Mouse (Mus musculus): ENCODE results near the gene Sema6c. TPM values are rescaled to one million over a fixed set of nuclear protein-coding genes. Genes with fewer than 3 reads are reported as not detected.

The Sema6c gene
- polyA plus RNA-seq, 1 experiment from 2014 or later, result 1.4 TPM

GRCm38 (mm10) chr3:95141952-95142616 lies 18.2 kb upstream of the Sema6c start, which contains the start of gene Tnfaip8l2:
Gene Tnfaip8l2, minus strand, starts transcription at chr3:95142360.
- DNase-seq (ENCODE audit: low spot score), result peak; percentile 57

GRCm38 (mm10) chr3:95142617-95143011 lies 17.6 kb upstream of the Sema6c start:
- DNase-seq (ENCODE audit: low spot score), result peak; percentile 88

GRCm38 (mm10) chr3:95147924-95148323 lies 12.3 kb upstream of the Sema6c start:
- DNase-seq (ENCODE audit: low spot score), result no peak

GRCm38 (mm10) chr3:95153874-95154273 lies 6.4 kb upstream of the Sema6c start:
- peak; percentile 70 for DNase-seq (ENCODE audit: low spot score)

GRCm38 (mm10) chr3:95159511-95159986 lies 708 bp upstream of the Sema6c start:
- no peak for DNase-seq (ENCODE audit: low spot score)

- DNase-seq (ENCODE audit: low spot score), result no peak
Observed at GRCm38 (mm10) chr3:95161041-95161551, 839 bp downstream of the Sema6c start.

- DNase-seq (ENCODE audit: low spot score), result no peak
Observed at GRCm38 (mm10) chr3:95161618-95162344, 1.5 kb downstream of the Sema6c start.

GRCm38 (mm10) chr3:95162345-95162628 lies 2.0 kb downstream of the Sema6c start:
- DNase-seq (ENCODE audit: low spot score), result no peak

- no peak for DNase-seq (ENCODE audit: low spot score)
Observed at GRCm38 (mm10) chr3:95163419-95164255, 3.4 kb downstream of the Sema6c start.

- no peak for DNase-seq (ENCODE audit: low spot score)
Observed at GRCm38 (mm10) chr3:95164256-95164550, 3.9 kb downstream of the Sema6c start.

- no peak for DNase-seq (ENCODE audit: low spot score)
Observed at GRCm38 (mm10) chr3:95164840-95165239, 4.6 kb downstream of the Sema6c start.

GRCm38 (mm10) chr3:95169996-95170395 lies 9.7 kb downstream of the Sema6c start:
- DNase-seq (ENCODE audit: low spot score), result no peak

GRCm38 (mm10) chr3:95171105-95171504 lies 10.8 kb downstream of the Sema6c start:
- no peak for DNase-seq (ENCODE audit: low spot score)

GRCm38 (mm10) chr3:95172526-95173255 lies 12.4 kb downstream of the Sema6c start:
- no peak for DNase-seq (ENCODE audit: low spot score)

GRCm38 (mm10) chr3:95173256-95173949 lies 13.1 kb downstream of the Sema6c start:
- no peak for DNase-seq (ENCODE audit: low spot score)

GRCm38 (mm10) chr3:95174011-95174592 lies 13.8 kb downstream of the Sema6c start:
- peak; percentile 82 for DNase-seq (ENCODE audit: low spot score)

- no peak for DNase-seq (ENCODE audit: low spot score)
Observed at GRCm38 (mm10) chr3:95176500-95176899, 16.2 kb downstream of the Sema6c start.

- DNase-seq (ENCODE audit: low spot score), result no peak
Observed at GRCm38 (mm10) chr3:95177583-95177982, 17.3 kb downstream of the Sema6c start.

- DNase-seq (ENCODE audit: low spot score), result no peak
Observed at GRCm38 (mm10) chr3:95178948-95179347, 18.7 kb downstream of the Sema6c start.

- DNase-seq (ENCODE audit: low spot score), result no peak
Observed at GRCm38 (mm10) chr3:95179890-95180289, 19.6 kb downstream of the Sema6c start.

All from thymus, postnatal 0 days (tissue).